Mouse (Mus musculus): Measurements from ENCODE around the gene Psmb2. TPM values are rescaled to one million over a fixed set of nuclear protein-coding genes. Genes with fewer than 3 reads are reported as not detected.

Psmb2 gene
- 97.2 and 154 TPM in 2 replicates for polyA plus RNA-seq (2012; rRNA removed)

GRCm38 (mm10) chr4:126677054-126678003, at the start of gene Psmb2:
TSS of gene Psmb2 (plus strand) at chr4:126677630.
- TF ChIP-seq POLR2A (IDR thresholded peaks at IDR 0.05; ENCODE audit: low read depth, low read length), result peak; percentile 77
- TF ChIP-seq CTCF (IDR thresholded peaks at IDR 0.05; ENCODE audit: extremely low read depth, insufficient read length, insufficient replicate concordance, low read depth, low read length), result no peak
- peak within 1 kb of the TSS; percentile 53 for H3K27ac ChIP-seq (ENCODE audit: insufficient read depth, low read depth, low read length)

GRCm38 (mm10) chr4:126631922-126632321, 45.5 kb upstream of the Psmb2 start:
- no peaks in the 10 kb centered on the region for H3K4me1 ChIP-seq (ENCODE audit: control insufficient read depth, insufficient read depth, insufficient read length, low read length)
- WGBS, result 30% methylated on average over 2 of the region's 2 CpGs
- H3K27me3 ChIP-seq (ENCODE audit: control insufficient read depth, insufficient read depth, low read length), result 0 out of 2 replicates have a peak, but pooled peaks cover 2% of the 10 kb centered on the region
- TF ChIP-seq CTCF (IDR thresholded peaks at IDR 0.05; ENCODE audit: extremely low read depth, insufficient read length, insufficient replicate concordance, low read depth, low read length) (0 out of 2 replicates have a peak, but pooled peaks have one; percentile 14), POLR2A (IDR thresholded peaks at IDR 0.05; ENCODE audit: low read depth, low read length) (no peak)
- no peaks in the 10 kb centered on the region for H3K36me3 ChIP-seq (ENCODE audit: control insufficient read depth, insufficient read depth, low read length)
- no peak overlapping the region for H3K27ac ChIP-seq (ENCODE audit: insufficient read depth, low read depth, low read length)
- H3K4me3 ChIP-seq (ENCODE audit: low read depth, low read length), result no peak overlapping the region

More at GRCm38 (mm10) chr4:126677054-126678003, at the start of gene Psmb2:
- WGBS, result 2% methylated on average over 48 of the region's 48 CpGs
- Histone ChIP-seq H3K4me1 (ENCODE audit: control insufficient read depth, insufficient read depth, insufficient read length, low read length) (no peaks in the 10 kb centered on the region; the same call in 1 of the 2 replicates), H3K4me3 (ENCODE audit: low read depth, low read length) (peak within 1 kb of the TSS; percentile 84), H3K36me3 (ENCODE audit: control insufficient read depth, insufficient read depth, low read length) (0 out of 2 replicates have a peak, but pooled peaks cover 1% of the 10 kb centered on the region), H3K27me3 (ENCODE audit: control insufficient read depth, insufficient read depth, low read length) (no peaks in the 10 kb centered on the region)

- 47% methylated on average over 3 of the region's 3 CpGs for WGBS
- H3K27me3 ChIP-seq (ENCODE audit: control insufficient read depth, insufficient read depth, low read length), result no peaks in the 10 kb centered on the region
- TF ChIP-seq POLR2A (IDR thresholded peaks at IDR 0.05; ENCODE audit: low read depth, low read length), result no peak
- no peak for TF ChIP-seq CTCF (IDR thresholded peaks at IDR 0.05; ENCODE audit: extremely low read depth, insufficient read length, insufficient replicate concordance, low read depth, low read length)
Observed at GRCm38 (mm10) chr4:126632668-126633067, 44.8 kb upstream of the Psmb2 start.

GRCm38 (mm10) chr4:126636330-126636729, 41.1 kb upstream of the Psmb2 start:
- Histone ChIP-seq H3K4me1 (ENCODE audit: control insufficient read depth, insufficient read depth, insufficient read length, low read length) (no peaks in the 10 kb centered on the region), H3K4me3 (ENCODE audit: low read depth, low read length) (no peak overlapping the region), H3K27me3 (ENCODE audit: control insufficient read depth, insufficient read depth, low read length) (no peaks in the 10 kb centered on the region; the same call in 1 of the 2 replicates), H3K36me3 (ENCODE audit: control insufficient read depth, insufficient read depth, low read length) (no peaks in the 10 kb centered on the region), H3K27ac (ENCODE audit: insufficient read depth, low read depth, low read length) (no peak overlapping the region)
- TF ChIP-seq CTCF (IDR thresholded peaks at IDR 0.05; ENCODE audit: extremely low read depth, insufficient read length, insufficient replicate concordance, low read depth, low read length) (no peak), POLR2A (IDR thresholded peaks at IDR 0.05; ENCODE audit: low read depth, low read length) (no peak)
- WGBS, result 41% methylated on average over 11 of the region's 11 CpGs

More at GRCm38 (mm10) chr4:126632668-126633067, 44.8 kb upstream of the Psmb2 start:
- Histone ChIP-seq H3K4me1 (ENCODE audit: control insufficient read depth, insufficient read depth, insufficient read length, low read length) (no peaks in the 10 kb centered on the region), H3K36me3 (ENCODE audit: control insufficient read depth, insufficient read depth, low read length) (no peaks in the 10 kb centered on the region), H3K4me3 (ENCODE audit: low read depth, low read length) (no peak overlapping the region), H3K27ac (ENCODE audit: insufficient read depth, low read depth, low read length) (no peak overlapping the region)

DNA sequence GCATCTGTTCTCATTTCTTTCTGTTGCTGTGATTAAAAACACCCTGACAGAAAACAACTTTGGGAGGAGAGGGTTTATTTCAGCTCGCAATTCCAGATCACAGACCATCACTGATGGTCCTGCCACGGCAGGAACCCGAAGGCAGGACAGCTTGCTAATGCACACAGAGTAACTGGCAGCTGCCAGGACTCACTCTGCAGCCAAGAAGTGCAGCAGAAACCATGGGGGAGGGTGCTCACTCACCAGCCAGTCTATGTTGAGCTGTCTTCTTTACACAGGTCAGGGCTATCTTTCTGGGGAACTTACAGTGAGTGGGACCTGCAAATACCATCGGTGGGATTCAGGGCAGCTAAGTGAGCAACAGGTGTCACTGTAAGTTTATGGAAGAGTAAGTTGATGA, 40.0 kb upstream of the Psmb2 start:
- Histone ChIP-seq H3K36me3 (ENCODE audit: control insufficient read depth, insufficient read depth, low read length) (no peaks in the 10 kb centered on the region), H3K27ac (ENCODE audit: insufficient read depth, low read depth, low read length) (no peak overlapping the region), H3K4me3 (ENCODE audit: low read depth, low read length) (no peak overlapping the region), H3K4me1 (ENCODE audit: control insufficient read depth, insufficient read depth, insufficient read length, low read length) (no peaks in the 10 kb centered on the region), H3K27me3 (ENCODE audit: control insufficient read depth, insufficient read depth, low read length) (no peaks in the 10 kb centered on the region; the same call in 1 of the 2 replicates)
- 59% methylated on average over 4 of the region's 4 CpGs for WGBS
- no peak for TF ChIP-seq CTCF (IDR thresholded peaks at IDR 0.05; ENCODE audit: extremely low read depth, insufficient read length, insufficient replicate concordance, low read depth, low read length)
- no peak for TF ChIP-seq POLR2A (IDR thresholded peaks at IDR 0.05; ENCODE audit: low read depth, low read length)

DNA sequence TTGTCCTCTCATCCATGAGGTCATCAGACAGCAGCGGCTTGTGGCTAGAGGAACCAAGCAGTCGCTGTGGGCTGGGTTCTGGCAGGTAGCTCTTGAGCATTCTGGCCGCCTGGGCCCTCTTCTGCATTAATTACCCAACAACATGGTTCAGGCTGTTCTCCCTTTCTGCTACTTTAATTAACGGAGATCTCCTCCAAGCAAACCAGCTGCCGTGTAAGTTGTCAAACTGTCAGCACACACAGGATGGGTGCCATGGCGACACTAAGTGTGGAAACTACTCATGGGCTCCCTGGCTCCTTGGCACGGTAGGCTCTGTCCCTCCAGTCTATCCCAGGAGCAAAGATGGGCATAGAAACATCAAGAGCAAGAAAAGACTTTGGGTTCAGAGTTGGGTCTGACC, 38.1 kb upstream of the Psmb2 start:
- Histone ChIP-seq H3K27ac (ENCODE audit: insufficient read depth, low read depth, low read length) (no peak overlapping the region), H3K4me1 (ENCODE audit: control insufficient read depth, insufficient read depth, insufficient read length, low read length) (peaks cover 2% of the 10 kb centered on the region; the same call in 1 of the 2 replicates), H3K36me3 (ENCODE audit: control insufficient read depth, insufficient read depth, low read length) (no peaks in the 10 kb centered on the region), H3K27me3 (ENCODE audit: control insufficient read depth, insufficient read depth, low read length) (no peaks in the 10 kb centered on the region; the same call in 1 of the 2 replicates), H3K4me3 (ENCODE audit: low read depth, low read length) (no peak overlapping the region)
- 52% methylated on average over 7 of the region's 7 CpGs for WGBS
- TF ChIP-seq POLR2A (IDR thresholded peaks at IDR 0.05; ENCODE audit: low read depth, low read length), result no peak
- TF ChIP-seq CTCF (IDR thresholded peaks at IDR 0.05; ENCODE audit: extremely low read depth, insufficient read length, insufficient replicate concordance, low read depth, low read length), result no peak

DNA sequence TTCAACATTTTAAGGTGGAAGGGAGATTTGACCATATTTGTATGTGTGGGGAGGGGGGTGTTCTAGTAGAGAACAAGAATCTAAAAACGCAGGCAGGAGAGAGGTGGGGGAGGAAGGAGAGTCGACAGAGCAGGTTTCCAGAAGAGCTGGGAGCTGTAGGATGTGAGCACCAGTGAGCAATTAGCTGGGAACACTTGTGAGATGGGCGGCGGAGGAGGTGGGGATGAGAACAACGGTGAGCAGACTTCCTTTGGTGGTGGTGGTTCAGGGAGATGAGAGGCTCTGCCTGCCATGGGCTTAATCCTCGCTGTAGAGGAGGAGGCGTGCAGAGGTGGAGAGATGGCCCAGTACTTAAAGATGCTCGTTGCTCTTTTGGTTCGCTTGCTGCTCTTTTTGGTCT, 35.5 kb upstream of the Psmb2 start:
- 58% methylated on average over 9 of the region's 9 CpGs for WGBS
- H3K4me1 ChIP-seq (ENCODE audit: control insufficient read depth, insufficient read depth, insufficient read length, low read length), result peaks cover 7% of the 10 kb centered on the region; the same call in 1 of the 2 replicates
- H3K27ac ChIP-seq (ENCODE audit: insufficient read depth, low read depth, low read length), result no peak overlapping the region
- H3K27me3 ChIP-seq (ENCODE audit: control insufficient read depth, insufficient read depth, low read length), result no peaks in the 10 kb centered on the region; the same call in 1 of the 2 replicates
- H3K4me3 ChIP-seq (ENCODE audit: low read depth, low read length), result no peak overlapping the region
- TF ChIP-seq CTCF (IDR thresholded peaks at IDR 0.05; ENCODE audit: extremely low read depth, insufficient read length, insufficient replicate concordance, low read depth, low read length) (no peak), POLR2A (IDR thresholded peaks at IDR 0.05; ENCODE audit: low read depth, low read length) (no peak)
- no peaks in the 10 kb centered on the region for H3K36me3 ChIP-seq (ENCODE audit: control insufficient read depth, insufficient read depth, low read length)

Measured in small intestine, adult 2 months (tissue).